ENCODE assay signal across 34 mouse cellular contexts in genomic region chr5:116036465-116036864, GRCm38 (mm10). TPM values are rescaled to one million over a fixed set of nuclear protein-coding genes. Genes with fewer than 3 reads are reported as not detected.
DNase-seq lines count a peak whose midpoint lies in the region; ATAC-seq and TF ChIP-seq lines count a peak whose summit lies in the region.
"Had no signal": no experiment of that assay in that cellular context is flagged by ENCODE, and none has a peak within 500 bp of the region (broad histone marks: within the 10 kb centered on the region; RNA-seq: fewer than 3 reads in every experiment).

No protein-coding gene starts in this region.

- no peak for TF ChIP-seq CTCF in layer of hippocampus, adult 2 months (conservative IDR thresholded peaks at IDR 0.05)

- no peaks in the 10 kb centered on the region for H3K36me3 ChIP-seq in hindbrain, embryonic 10.5 days
- H3K36me3 ChIP-seq in hindbrain, embryonic 12.5 days = no peaks in the 10 kb centered on the region
- H3K36me3 ChIP-seq in limb, embryonic 15.5 days = no peaks in the 10 kb centered on the region
- H3K36me3 ChIP-seq: embryonic facial prominence, embryonic 15.5 days; heart, embryonic 13.5 days had no signal

- peaks cover 10% of the 10 kb centered on the region; the same call in 1 of the 2 replicates for H3K27me3 ChIP-seq in hindbrain, embryonic 10.5 days (ENCODE audit: insufficient read depth, poor library complexity, severe bottlenecking)
- H3K27me3 ChIP-seq in hindbrain, embryonic 12.5 days = peaks cover 8% of the 10 kb centered on the region; the same call in 1 of the 2 replicates
- H3K27me3 ChIP-seq in limb, embryonic 15.5 days = no peaks in the 10 kb centered on the region
- H3K27me3 ChIP-seq: embryonic facial prominence, embryonic 15.5 days had no signal

- H3K9me3 ChIP-seq in hindbrain, embryonic 10.5 days = no peaks in the 10 kb centered on the region
- H3K9me3 ChIP-seq in hindbrain, embryonic 12.5 days (replicated peaks) = no peaks in the 10 kb centered on the region
- no peaks in the 10 kb centered on the region for H3K9me3 ChIP-seq in limb, embryonic 15.5 days
- H3K9me3 ChIP-seq: embryonic facial prominence, embryonic 15.5 days; forebrain, embryonic 13.5 days; heart, embryonic 13.5 days had no signal

- H3K4me3 ChIP-seq in hindbrain, embryonic 10.5 days = no peak overlapping the region
- no peak overlapping the region for H3K4me3 ChIP-seq in hindbrain, embryonic 12.5 days
- no peak overlapping the region for H3K4me3 ChIP-seq in limb, embryonic 15.5 days
- no peak overlapping the region for H3K4me3 ChIP-seq in layer of hippocampus, adult 2 months
- H3K4me3 ChIP-seq: embryonic facial prominence, embryonic 15.5 days; forebrain, embryonic 13.5 days; heart, embryonic 13.5 days had no signal

- H3K27ac ChIP-seq in hindbrain, embryonic 10.5 days = peak overlapping the region; percentile 23; the same call in 1 of the 2 replicates
- H3K27ac ChIP-seq in hindbrain, embryonic 12.5 days = no peak overlapping the region
- H3K27ac ChIP-seq in limb, embryonic 15.5 days = no peak overlapping the region
- no peak overlapping the region for H3K27ac ChIP-seq in layer of hippocampus, adult 2 months
- H3K27ac ChIP-seq: embryonic facial prominence, embryonic 15.5 days; forebrain, embryonic 13.5 days; heart, embryonic 13.5 days; kidney, postnatal 0 days; liver, embryonic 14.5 days; macrophage had no signal

- DNase-seq in hindbrain, embryonic 10.5 days (ENCODE audit: low spot score) = no peak
- peak; percentile 84 for DNase-seq in gastrocnemius, adult 18-20 months (ENCODE audit: low spot score)
- DNase-seq in gastrocnemius, postnatal 25 days = peak; percentile 82
- DNase-seq in urinary bladder, postnatal 14 days (ENCODE audit: low spot score) = no peak
- DNase-seq in layer of hippocampus, adult 2 months (ENCODE audit: low spot score in 2 of 2) = no peak
- DNase-seq: adrenal gland, postnatal 10 days; cerebellum, adult 11 months; cerebellum, postnatal 10 days; heart, adult 18-20 months; heart, postnatal 10 days; kidney, adult 8-10 months; kidney, postnatal 4 days; layer of hippocampus, postnatal 36 days; liver; lung, adult 2 months; lung, postnatal 10 days; right cerebral cortex, postnatal 14 days; thymus, postnatal 14 days had no signal

- H3K4me1 ChIP-seq in hindbrain, embryonic 10.5 days (replicated peaks) = peaks cover 12% of the 10 kb centered on the region
- H3K4me1 ChIP-seq in hindbrain, embryonic 12.5 days = peaks cover 2% of the 10 kb centered on the region; the same call in 1 of the 2 replicates
- no peaks in the 10 kb centered on the region for H3K4me1 ChIP-seq in limb, embryonic 15.5 days
- H3K4me1 ChIP-seq: embryonic facial prominence, embryonic 15.5 days; forebrain, embryonic 13.5 days; heart, embryonic 13.5 days had no signal

- WGBS in hindbrain, embryonic 10.5 days = 66% methylated on average over 16 of the region's 16 CpGs
- WGBS in hindbrain, embryonic 12.5 days = 60% methylated on average over 16 of the region's 16 CpGs
- 62% methylated on average over 16 of the region's 16 CpGs for WGBS in limb, embryonic 15.5 days

- no peak for ATAC-seq in hindbrain, embryonic 12.5 days (ENCODE audit: low FRiP score)
- 0 out of 2 replicates have a peak, but pooled peaks have one; percentile 19 for ATAC-seq in limb, embryonic 15.5 days (ENCODE audit: insufficient number of reproducible peaks, low FRiP score, low TSS enrichment, low read depth)
- no peak for ATAC-seq in megakaryocyte progenitor cell, adult 5-6 weeks (replicated peaks; ENCODE audit: poor library complexity)
- ATAC-seq: forebrain, embryonic 13.5 days; intestine, embryonic 16.5 days; midbrain, embryonic 16.5 days; Patski had no signal

- no peak overlapping the region for H3K9ac ChIP-seq in hindbrain, embryonic 12.5 days
- H3K9ac ChIP-seq in limb, embryonic 15.5 days = no peak overlapping the region
- H3K9ac ChIP-seq: embryonic facial prominence, embryonic 15.5 days; forebrain, embryonic 13.5 days; heart, embryonic 13.5 days; liver, embryonic 14.5 days had no signal

- H3K4me2 ChIP-seq in hindbrain, embryonic 12.5 days (replicated peaks) = no peak overlapping the region
- H3K4me2 ChIP-seq in limb, embryonic 15.5 days = no peak overlapping the region
- H3K4me2 ChIP-seq: embryonic facial prominence, embryonic 15.5 days; forebrain, embryonic 13.5 days; heart, embryonic 13.5 days had no signal

RNA-seq across cellular contexts. Expression of gene Prkab1, which starts 12.2 kb away (rescaled TPM):
- polyA plus RNA-seq in hindbrain, embryonic 10.5 days (2016; fragmentation: Nextera tagmentation; extraction: Ambion mirVana) = 68.3 and 72.0 TPM in 2 replicates
- 60.5 and 65.0 TPM in 2 replicates for polyA plus RNA-seq in hindbrain, embryonic 12.5 days (2016; fragmentation: Nextera tagmentation; extraction: Ambion mirVana)
- total RNA-seq in gastrocnemius, adult 18-20 months (2021) = 10 to 100 TPM in 1 of 2 experiments, 1 to 10 TPM in 1; 9.4 to 10.6 TPM
- 10 to 100 TPM in 1 of 2 experiments, 1 to 10 TPM in 1; 8.0 to 11.3 TPM for total RNA-seq in gastrocnemius, postnatal 25 days (2021)
- 58.6 and 61.3 TPM in 2 replicates for polyA plus RNA-seq in limb, embryonic 15.5 days (2015; fragmentation: Nextera tagmentation; extraction: Ambion mirVana)
- 10 to 100 TPM; 19.4 to 19.7 TPM for total RNA-seq in layer of hippocampus, adult 2 months (2021)
- total RNA-seq in megakaryocyte progenitor cell, adult 5-6 weeks (2015) = 34.9 and 38.1 TPM in 2 replicates
- 25.1 and 25.9 TPM in 2 replicates for total RNA-seq in megakaryocyte progenitor cell, adult 5-6 weeks (2017)

RNA-seq across cellular contexts. Expression of gene Tmem233, which starts 46.6 kb away (rescaled TPM):
- polyA plus RNA-seq in hindbrain, embryonic 10.5 days (2016; fragmentation: Nextera tagmentation; extraction: Ambion mirVana) = not detected in 2 replicates
- not detected in 2 replicates for polyA plus RNA-seq in hindbrain, embryonic 12.5 days (2016; fragmentation: Nextera tagmentation; extraction: Ambion mirVana)
- 100 to 1,000 TPM; 132 to 140 TPM for total RNA-seq in gastrocnemius, adult 18-20 months (2021)
- 10 to 100 TPM; 69.2 to 93.6 TPM for total RNA-seq in gastrocnemius, postnatal 25 days (2021)
- polyA plus RNA-seq in limb, embryonic 15.5 days (2015; fragmentation: Nextera tagmentation; extraction: Ambion mirVana) = 0.05 TPM in 1 of 2 replicates, not detected in the other
- not detected for total RNA-seq in layer of hippocampus, adult 2 months (2021)
- total RNA-seq in megakaryocyte progenitor cell, adult 5-6 weeks (2015) = not detected in 2 replicates
- total RNA-seq in megakaryocyte progenitor cell, adult 5-6 weeks (2017) = not detected in 2 replicates
- total RNA-seq: common myeloid progenitor, adult 5-6 weeks; heart, adult 18-20 months; heart, postnatal 10 days; hematopoietic stem cell, adult 5-6 weeks; layer of hippocampus, postnatal 36 days; left cerebral cortex, postnatal 14 days had no signal
- polyA plus RNA-seq: embryonic facial prominence, embryonic 15.5 days; forebrain, embryonic 13.5 days; intestine, embryonic 16.5 days; kidney, postnatal 0 days; liver, embryonic 14.5 days; macrophage; midbrain, embryonic 16.5 days; neural tube, embryonic 14.5 days; Patski had no signal

Comparison
In these comparisons a context has a peak if more than half of its experiments do, and no peak if none do; other contexts are left out.
1. DNase-seq: peak in gastrocnemius, adult 18-20 months (single experiment) and gastrocnemius, postnatal 25 days (single experiment); none in hindbrain, embryonic 10.5 days (single experiment), urinary bladder, postnatal 14 days (single experiment) and layer of hippocampus, adult 2 months (0 of 2).
2. RNA of gene Tmem233, which starts 46.6 kb away (total RNA-seq): 132 to 140 TPM in gastrocnemius, adult 18-20 months and 69.2 to 93.6 TPM in gastrocnemius, postnatal 25 days; not detected in layer of hippocampus, adult 2 months and not detected in megakaryocyte progenitor cell, adult 5-6 weeks; every median in the first group is over 10 times any median in the second.